Mouse (Mus musculus) forebrain, embryonic 15.5 days (tissue): ENCODE measurements around the gene Khdc1a. TPM values are rescaled to one million over a fixed set of nuclear protein-coding genes. Genes with fewer than 3 reads are reported as not detected.
"Not testable (repeated sequence)": the region's sequence is repeated elsewhere in the genome, so short reads cannot be mapped to it uniquely, and the experiment has no call there.

Experiments
- ATAC-seq: fragments of 200-750 bp; cut with Nextera tagmentation; replicated peaks from 2 replicates; pipeline ENCODE4 v1.8.0; 2017; ENCODE audit warnings: mild to moderate bottlenecking, moderate TSS enrichment, moderate library complexity
- H3K27ac ChIP-seq: fragments of 300-500 bp; sonication (generic); replicated peaks from 2 replicates; pipeline ENCODE4 v1.5.1; 2015; ENCODE audit warnings: mild to moderate bottlenecking, inconsistent platforms
- H3K27me3 ChIP-seq: fragments of 300-500 bp; sonication (generic); 2 replicates; pipeline ENCODE4 v1.6.1; 2015; ENCODE audit warnings: inconsistent platforms
- H3K36me3 ChIP-seq: fragments of 300-500 bp; sonication (generic); 2 replicates; pipeline ENCODE4 v1.6.1; 2015; ENCODE audit warnings: mild to moderate bottlenecking, inconsistent platforms
- H3K4me1 ChIP-seq: fragments of 300-500 bp; sonication (generic); 2 replicates; pipeline ENCODE4 v1.6.1; 2015; ENCODE audit warnings: inconsistent platforms
- H3K4me2 ChIP-seq: fragments of 300-500 bp; sonication (generic); replicated peaks from 2 replicates; pipeline ENCODE4 v1.6.1; 2015; ENCODE audit warnings: mild to moderate bottlenecking, inconsistent platforms
- H3K4me3 ChIP-seq: fragments of 300-500 bp; sonication (generic); 2 replicates; pipeline ENCODE4 v1.5.1; 2015; ENCODE audit warnings: mild to moderate bottlenecking, inconsistent platforms
- H3K9ac ChIP-seq: fragments of 300-500 bp; sonication (generic); replicated peaks from 2 replicates; pipeline ENCODE4 v1.6.1; 2015; ENCODE audit warnings: mild to moderate bottlenecking, inconsistent platforms
- H3K9me3 ChIP-seq: fragments of 300-500 bp; sonication (generic); 2 replicates; pipeline ENCODE4 v1.6.1; 2016; ENCODE audit warnings: inconsistent platforms
- WGBS: fragments of 180-500 bp; shearing (Covaris S2); methylation state at CpG from one replicate; pipeline ENCODE4 v1.1.7; 2015; ENCODE audit warnings: mixed read lengths; 5-methylcytosine and 5-hydroxymethylcytosine counted together
- polyA plus RNA-seq: library from polyadenylated mRNA; unstranded; fragments of >200 nt; fragmentation: Nextera tagmentation; extraction: Ambion mirVana; gene quantifications from 2 replicates; pipeline ENCODE4 v1.2.1, GENCODE M21; 2015

Gene Khdc1a
- not detected in 2 replicates for polyA plus RNA-seq

DNA sequence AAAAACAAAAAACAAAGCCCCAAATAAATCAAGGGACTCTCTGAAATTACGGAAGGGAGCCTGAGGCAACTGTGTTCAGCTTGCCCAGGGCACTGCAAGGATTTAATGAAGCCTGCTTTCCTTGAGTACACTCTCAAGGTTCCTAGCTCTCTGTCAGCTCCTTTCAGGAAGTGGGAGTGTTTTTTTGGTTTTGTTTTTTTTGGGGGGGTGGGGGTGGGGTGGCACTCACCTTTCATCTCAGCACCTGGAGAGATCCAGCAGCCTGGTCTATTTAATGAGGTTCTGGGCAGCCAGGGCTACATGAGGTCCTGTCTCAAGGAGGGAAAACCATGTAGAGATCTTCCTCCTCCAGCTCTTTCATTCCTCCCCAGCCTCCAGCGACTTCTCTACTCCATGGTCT is at the start of gene Khdc1a:
Khdc1a (plus strand) TSS at position 301 of the 400 bp plus-strand sequence.
- H3K4me3 ChIP-seq = no peak within 1 kb of the TSS
- 81% methylated on average over 2 of the region's 2 CpGs for WGBS

DNA sequence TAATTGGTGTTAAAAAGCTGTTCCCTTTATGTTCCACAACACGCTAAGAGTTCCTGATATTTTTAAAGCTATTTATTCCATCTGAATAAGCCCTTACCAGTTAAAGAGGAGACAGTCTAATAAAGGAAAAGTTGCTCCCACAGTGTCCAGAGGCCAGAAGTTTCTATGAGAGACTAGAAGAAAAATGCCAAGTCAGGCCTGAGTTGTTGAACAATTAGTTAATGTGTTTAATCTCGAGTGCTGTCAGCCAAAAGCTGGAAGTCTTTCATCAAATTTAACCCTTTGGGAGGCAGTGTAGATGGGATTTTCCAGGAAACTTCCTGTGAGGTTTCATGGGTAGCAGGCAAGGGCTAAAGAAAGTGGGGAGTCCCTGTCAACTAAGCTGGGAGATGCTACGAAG is 49.6 kb upstream of the Khdc1a start:
- Histone ChIP-seq H3K36me3 (no peaks in the 10 kb centered on the region), H3K27ac (no peak overlapping the region), H3K4me3 (no peak overlapping the region), H3K4me2 (no peak overlapping the region), H3K27me3 (no peaks in the 10 kb centered on the region), H3K4me1 (no peaks in the 10 kb centered on the region), H3K9ac (no peak overlapping the region), H3K9me3 (no peaks in the 10 kb centered on the region)
- no peak for ATAC-seq
- 45% methylated on average over 3 of the region's 3 CpGs for WGBS

More for the DNA sequence above, at the start of gene Khdc1a:
- Histone ChIP-seq H3K4me1 (no peaks in the 10 kb centered on the region), H3K9me3 (no peaks in the 10 kb centered on the region), H3K4me2 (no peak within 1 kb of the TSS), H3K9ac (no peak within 1 kb of the TSS), H3K27me3 (no peaks in the 10 kb centered on the region), H3K36me3 (no peaks in the 10 kb centered on the region), H3K27ac (no peak within 1 kb of the TSS)
- ATAC-seq = no peak

DNA sequence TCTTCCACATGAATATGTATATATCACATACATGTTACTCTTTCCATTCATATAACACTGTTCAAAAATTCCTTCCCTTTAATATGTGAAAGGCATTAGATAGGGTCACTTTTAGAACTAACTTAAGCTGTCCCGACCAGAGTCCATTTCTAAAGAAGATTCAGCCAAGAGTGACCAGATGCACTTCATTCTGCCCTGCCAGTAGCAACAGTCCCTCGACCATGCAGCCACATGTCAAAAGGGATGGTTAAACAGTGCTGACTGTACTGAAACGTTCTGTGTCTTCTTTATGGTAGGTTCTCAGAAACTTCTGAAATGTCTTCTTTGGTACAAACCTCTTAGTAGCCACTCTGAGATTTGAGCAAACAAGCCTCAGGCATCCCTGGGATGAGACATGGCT is 47.8 kb upstream of the Khdc1a start:
- H3K27me3 ChIP-seq = no peaks in the 10 kb centered on the region
- no peak overlapping the region for H3K4me3 ChIP-seq
- no peak overlapping the region for H3K9ac ChIP-seq
- no peak overlapping the region for H3K27ac ChIP-seq
- H3K36me3 ChIP-seq = no peaks in the 10 kb centered on the region
- H3K4me1 ChIP-seq = no peaks in the 10 kb centered on the region
- 82% methylated on average over 3 of the region's 3 CpGs for WGBS
- no peak for ATAC-seq
- H3K4me2 ChIP-seq = no peak overlapping the region
- no peaks in the 10 kb centered on the region for H3K9me3 ChIP-seq

GRCm38 (mm10) chr1:21304174-21304573 is 45.3 kb upstream of the Khdc1a start:
- 85% methylated on average over 3 of the region's 3 CpGs for WGBS
- Histone ChIP-seq H3K4me3 (no peak overlapping the region), H3K27me3 (no peaks in the 10 kb centered on the region), H3K36me3 (no peaks in the 10 kb centered on the region), H3K4me1 (no peaks in the 10 kb centered on the region), H3K9me3 (no peaks in the 10 kb centered on the region), H3K4me2 (no peak overlapping the region), H3K27ac (no peak overlapping the region), H3K9ac (no peak overlapping the region)
- ATAC-seq = no peak

GRCm38 (mm10) chr1:21304646-21305045 is 44.8 kb upstream of the Khdc1a start:
- H3K4me2 ChIP-seq = no peak overlapping the region
- no peak overlapping the region for H3K9ac ChIP-seq
- no peaks in the 10 kb centered on the region for H3K27me3 ChIP-seq
- ATAC-seq = no peak
- H3K36me3 ChIP-seq = no peaks in the 10 kb centered on the region
- no peaks in the 10 kb centered on the region for H3K4me1 ChIP-seq
- H3K27ac ChIP-seq = no peak overlapping the region
- WGBS = 91% methylated on average over 4 of the region's 4 CpGs
- H3K9me3 ChIP-seq = no peaks in the 10 kb centered on the region
- no peak overlapping the region for H3K4me3 ChIP-seq

DNA sequence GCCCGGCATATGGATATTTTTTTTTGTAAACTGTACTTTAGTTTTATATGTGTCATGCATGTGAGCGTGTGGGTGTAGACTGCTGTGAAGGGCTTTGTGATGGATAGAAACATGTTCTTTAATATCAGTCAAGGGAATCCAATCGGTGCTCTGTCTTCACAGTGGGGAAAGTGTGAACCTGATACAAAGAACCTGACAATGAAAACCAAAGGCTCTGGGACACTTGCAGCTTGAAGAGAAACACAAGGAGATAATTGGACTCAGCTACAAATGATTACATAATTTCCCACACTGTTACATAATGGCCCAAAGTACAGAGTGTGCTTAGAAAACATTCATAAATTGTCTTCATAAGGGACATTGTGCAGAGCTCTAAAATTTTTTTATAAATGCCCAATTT is 44.0 kb upstream of the Khdc1a start:
- Histone ChIP-seq H3K9me3 (no peaks in the 10 kb centered on the region), H3K27me3 (no peaks in the 10 kb centered on the region), H3K36me3 (no peaks in the 10 kb centered on the region), H3K9ac (no peak overlapping the region), H3K4me3 (no peak overlapping the region), H3K4me1 (no peaks in the 10 kb centered on the region), H3K4me2 (no peak overlapping the region), H3K27ac (no peak overlapping the region)
- 89% methylated on average over 3 of the region's 3 CpGs for WGBS
- no peak for ATAC-seq

DNA sequence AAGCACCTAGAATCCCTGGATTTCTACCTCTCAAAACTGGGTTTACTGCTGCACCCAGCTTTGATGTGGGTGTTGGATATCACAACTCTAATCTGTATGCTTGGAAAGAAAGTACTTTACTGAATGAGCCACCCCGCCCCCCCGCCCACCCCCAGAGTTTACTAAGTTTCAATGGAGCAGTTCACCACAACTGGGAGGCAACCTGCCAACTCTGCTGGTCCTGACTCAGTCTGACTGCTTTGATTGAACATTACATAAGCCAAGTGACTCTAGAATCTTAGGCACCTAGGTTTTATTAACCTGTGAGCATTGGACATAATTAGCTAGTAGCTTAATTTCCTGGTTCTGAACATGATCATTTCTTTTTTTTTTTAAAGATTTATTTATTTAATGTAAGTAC is 35.1 kb upstream of the Khdc1a start:
- ATAC-seq = no peak
- H3K27ac ChIP-seq = no peak overlapping the region
- H3K9me3 ChIP-seq = no peaks in the 10 kb centered on the region
- H3K27me3 ChIP-seq = no peaks in the 10 kb centered on the region
- H3K4me1 ChIP-seq = no peaks in the 10 kb centered on the region
- no peak overlapping the region for H3K4me3 ChIP-seq
- H3K4me2 ChIP-seq = no peak overlapping the region
- WGBS = 98% methylated on average over 2 of the region's 2 CpGs
- H3K36me3 ChIP-seq = no peaks in the 10 kb centered on the region
- H3K9ac ChIP-seq = no peak overlapping the region

DNA sequence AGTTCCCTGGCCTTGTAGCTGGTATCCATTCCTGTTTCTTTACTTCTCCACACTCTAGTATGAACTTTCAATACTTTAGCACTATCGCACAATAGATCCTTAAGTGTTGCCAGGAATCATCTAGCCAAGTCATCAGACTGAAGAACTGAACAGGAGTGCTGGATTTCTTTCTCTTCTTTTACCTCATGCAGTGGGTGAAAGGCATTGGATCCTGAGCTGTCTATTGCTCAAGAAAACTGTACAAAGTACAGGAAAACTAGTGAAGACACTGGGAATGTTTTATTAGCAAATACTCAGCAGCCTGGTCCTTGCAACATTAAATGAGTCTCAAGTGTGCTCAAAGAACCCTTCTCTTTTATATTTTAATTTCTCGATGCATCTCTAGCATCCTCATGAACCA is 33.7 kb upstream of the Khdc1a start:
- no peak for ATAC-seq
- H3K4me3 ChIP-seq = no peak overlapping the region
- no peak overlapping the region for H3K27ac ChIP-seq
- WGBS = 90% methylated on average over 2 of the region's 2 CpGs
- H3K4me1 ChIP-seq = no peaks in the 10 kb centered on the region
- H3K36me3 ChIP-seq = no peaks in the 10 kb centered on the region
- no peaks in the 10 kb centered on the region for H3K9me3 ChIP-seq
- no peak overlapping the region for H3K9ac ChIP-seq
- no peak overlapping the region for H3K4me2 ChIP-seq
- H3K27me3 ChIP-seq = no peaks in the 10 kb centered on the region

DNA sequence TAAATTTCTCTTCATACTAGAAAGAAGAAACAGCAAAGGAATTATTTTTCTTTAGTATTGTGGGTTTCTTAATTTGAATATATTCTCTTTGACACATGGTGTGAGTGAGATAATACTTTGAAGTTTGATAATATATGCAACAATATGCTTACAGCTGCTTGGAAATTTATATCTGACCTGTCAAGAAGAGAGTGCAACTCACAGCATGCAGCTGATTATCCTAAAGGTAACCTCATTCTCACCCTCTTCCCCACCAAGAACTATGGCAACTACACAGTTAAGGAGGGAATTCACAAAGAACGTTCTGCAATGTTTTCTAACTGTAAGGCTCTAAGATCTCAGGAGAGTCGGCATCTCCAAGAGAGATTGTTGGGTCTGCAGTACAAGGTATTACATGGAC is 33.1 kb upstream of the Khdc1a start:
- no peak overlapping the region for H3K27ac ChIP-seq
- H3K27me3 ChIP-seq = no peaks in the 10 kb centered on the region
- ATAC-seq = no peak
- no peak overlapping the region for H3K9ac ChIP-seq
- H3K4me2 ChIP-seq = no peak overlapping the region
- no peaks in the 10 kb centered on the region for H3K36me3 ChIP-seq
- 80% methylated on average over 2 of the region's 2 CpGs for WGBS
- H3K9me3 ChIP-seq = no peaks in the 10 kb centered on the region
- no peak overlapping the region for H3K4me3 ChIP-seq
- H3K4me1 ChIP-seq = no peaks in the 10 kb centered on the region

DNA sequence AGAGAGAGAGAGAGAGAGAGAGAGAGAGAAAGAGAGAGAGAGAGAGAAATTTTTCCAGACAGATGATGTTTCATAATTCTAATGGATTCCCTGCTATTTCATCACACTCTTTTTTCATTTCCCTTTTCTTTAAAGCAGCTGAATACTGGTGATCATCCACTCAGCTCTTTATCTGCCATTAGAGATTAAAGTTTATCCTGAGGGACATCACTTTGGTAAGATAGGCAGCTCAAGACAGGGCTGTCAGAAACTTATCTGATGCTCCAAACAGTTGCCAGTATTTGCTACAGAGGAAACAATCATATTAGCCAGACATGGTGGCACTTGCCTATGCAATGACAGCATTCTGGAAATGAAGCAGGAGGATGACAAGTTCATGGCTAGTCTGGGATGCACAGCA is 31.2 kb upstream of the Khdc1a start:
- no peaks in the 10 kb centered on the region for H3K36me3 ChIP-seq
- H3K9ac ChIP-seq = no peak overlapping the region
- H3K27me3 ChIP-seq = no peaks in the 10 kb centered on the region
- H3K9me3 ChIP-seq = no peaks in the 10 kb centered on the region
- H3K27ac ChIP-seq = no peak overlapping the region
- no peak for ATAC-seq
- H3K4me2 ChIP-seq = no peak overlapping the region
- no peaks in the 10 kb centered on the region for H3K4me1 ChIP-seq
- no peak overlapping the region for H3K4me3 ChIP-seq

DNA sequence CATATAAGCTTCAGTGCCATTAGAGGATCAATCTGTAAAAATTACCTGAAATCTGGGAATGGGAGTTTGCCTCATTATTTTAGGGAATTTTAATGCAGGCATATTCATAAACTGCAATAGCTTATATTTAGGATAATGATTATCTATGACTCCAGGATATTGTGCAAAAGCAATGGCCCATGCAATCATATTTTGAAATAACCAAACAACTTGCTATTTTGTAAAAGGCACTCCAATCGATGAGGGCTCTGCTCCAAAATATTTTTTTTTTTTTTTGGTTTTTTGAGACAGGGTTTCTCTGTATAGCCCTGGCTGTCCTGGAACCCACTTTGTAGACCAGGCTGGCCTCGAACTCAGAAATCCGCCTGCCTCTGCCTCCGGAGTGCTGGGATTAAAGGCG is 29.2 kb upstream of the Khdc1a start:
- not testable (repeated sequence) for H3K4me1 ChIP-seq, H3K36me3 ChIP-seq, ATAC-seq, H3K4me2 ChIP-seq, H3K9me3 ChIP-seq, H3K27me3 ChIP-seq, H3K9ac ChIP-seq, H3K4me3 ChIP-seq, H3K27ac ChIP-seq
- 91% methylated on average over 5 of the region's 5 CpGs for WGBS

- Histone ChIP-seq H3K27ac (no peak overlapping the region), H3K4me1 (0 out of 2 replicates have a peak, but pooled peaks cover 3% of the 10 kb centered on the region), H3K9me3 (no peaks in the 10 kb centered on the region), H3K27me3 (no peaks in the 10 kb centered on the region), H3K9ac (no peak overlapping the region), H3K36me3 (no peaks in the 10 kb centered on the region), H3K4me3 (no peak overlapping the region), H3K4me2 (no peak overlapping the region)
- WGBS = 97% methylated on average over 1 of the region's 1 CpGs
- no peak for ATAC-seq
Measured at GRCm38 (mm10) chr1:21321656-21322055, 27.8 kb upstream of the Khdc1a start.

DNA sequence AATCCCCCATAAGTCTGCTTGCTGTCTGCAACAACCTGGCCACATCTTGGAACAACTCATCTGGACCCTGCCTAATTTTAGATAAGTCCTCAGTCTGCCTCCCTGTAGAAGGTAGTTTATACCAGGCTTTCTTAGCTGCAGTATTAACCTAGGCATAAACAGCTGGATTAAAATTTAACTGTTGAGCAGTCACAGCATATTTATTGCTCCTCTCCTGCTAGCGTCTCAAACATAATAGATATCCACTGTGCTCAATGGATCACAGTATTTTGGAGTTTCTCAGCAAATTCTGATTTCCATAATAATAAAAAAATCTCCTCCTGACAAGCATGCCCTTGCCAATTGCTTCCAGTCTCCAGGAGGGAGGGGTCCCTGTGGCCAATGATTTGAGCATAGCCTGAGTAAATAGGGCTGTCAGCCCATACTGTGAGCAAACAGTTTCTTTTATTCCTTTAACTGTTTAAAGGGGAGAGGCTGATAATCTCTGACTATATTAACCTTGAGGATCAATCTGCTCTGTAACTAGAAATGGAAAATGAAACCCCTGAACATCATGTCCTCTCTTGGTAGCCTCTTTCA is 25.4 kb upstream of the Khdc1a start:
- ATAC-seq = no peak
- 27% methylated on average over 1 of the region's 1 CpGs for WGBS
- Histone ChIP-seq H3K4me2 (no peak overlapping the region), H3K27me3 (no peaks in the 10 kb centered on the region), H3K36me3 (no peaks in the 10 kb centered on the region), H3K27ac (no peak overlapping the region), H3K9me3 (no peaks in the 10 kb centered on the region), H3K4me1 (0 out of 2 replicates have a peak, but pooled peaks cover 3% of the 10 kb centered on the region), H3K4me3 (no peak overlapping the region), H3K9ac (no peak overlapping the region)
